Mouse (Mus musculus): ENCODE results near the gene Rpl10-ps3. TPM values are rescaled to one million over a fixed set of nuclear protein-coding genes. Genes with fewer than 3 reads are reported as not detected.

The Rpl10-ps3 gene
- polyA plus RNA-seq, 1 experiment from 2014 or later, result 211 TPM

- no peak for ATAC-seq (ENCODE audit: insufficient number of reproducible peaks, insufficient read depth, low FRiP score, low TSS enrichment, low read depth)
- WGBS, result 58% methylated on average over 10 of the region's 10 CpGs
- no peaks in the 10 kb centered on the region for H3K27me3 ChIP-seq
Measured at GRCm38 (mm10) chr9:50305666-50306402, 38.9 kb downstream of the Rpl10-ps3 start.

GRCm38 (mm10) chr9:50305046-50305445, 39.7 kb downstream of the Rpl10-ps3 start:
- Histone ChIP-seq H3K4me1 (replicated peaks) (no peaks in the 10 kb centered on the region; the same call in 1 of the 2 replicates), H3K9me3 (no peaks in the 10 kb centered on the region), H3K27me3 (no peaks in the 10 kb centered on the region), H3K36me3 (no peaks in the 10 kb centered on the region), H3K27ac (no peak overlapping the region), H3K4me3 (replicated peaks) (no peak overlapping the region), H3K4me2 (no peak overlapping the region), H3K9ac (replicated peaks) (no peak overlapping the region)
- 69% methylated on average over 2 of the region's 2 CpGs for WGBS
- no peak for ATAC-seq (ENCODE audit: insufficient number of reproducible peaks, insufficient read depth, low FRiP score, low TSS enrichment, low read depth)

More at GRCm38 (mm10) chr9:50305666-50306402, 38.9 kb downstream of the Rpl10-ps3 start:
- Histone ChIP-seq H3K4me1 (replicated peaks) (no peaks in the 10 kb centered on the region; the same call in 1 of the 2 replicates), H3K27ac (no peak overlapping the region), H3K4me3 (replicated peaks) (no peak overlapping the region), H3K9me3 (no peaks in the 10 kb centered on the region), H3K4me2 (no peak overlapping the region), H3K9ac (replicated peaks) (no peak overlapping the region), H3K36me3 (no peaks in the 10 kb centered on the region)

- Histone ChIP-seq H3K27ac (no peak overlapping the region), H3K4me2 (no peak overlapping the region), H3K9me3 (no peaks in the 10 kb centered on the region), H3K36me3 (no peaks in the 10 kb centered on the region), H3K4me3 (replicated peaks) (no peak overlapping the region), H3K9ac (replicated peaks) (no peak overlapping the region), H3K4me1 (replicated peaks) (no peaks in the 10 kb centered on the region; the same call in 1 of the 2 replicates), H3K27me3 (no peaks in the 10 kb centered on the region)
- WGBS, result 71% methylated on average over 4 of the region's 4 CpGs
- no peak for ATAC-seq (ENCODE audit: insufficient number of reproducible peaks, insufficient read depth, low FRiP score, low TSS enrichment, low read depth)
Measured at GRCm38 (mm10) chr9:50304004-50304403, 40.8 kb downstream of the Rpl10-ps3 start.

GRCm38 (mm10) chr9:50301722-50302121, 43.0 kb downstream of the Rpl10-ps3 start:
- no peaks in the 10 kb centered on the region; the same call in 1 of the 2 replicates for H3K4me1 ChIP-seq (replicated peaks)
- no peaks in the 10 kb centered on the region for H3K9me3 ChIP-seq
- no peak overlapping the region for H3K9ac ChIP-seq (replicated peaks)
- no peaks in the 10 kb centered on the region for H3K36me3 ChIP-seq
- H3K27me3 ChIP-seq, result no peaks in the 10 kb centered on the region
- no peak overlapping the region for H3K27ac ChIP-seq
- no peak overlapping the region for H3K4me2 ChIP-seq
- no peak overlapping the region for H3K4me3 ChIP-seq (replicated peaks)
- no peak for ATAC-seq (ENCODE audit: insufficient number of reproducible peaks, insufficient read depth, low FRiP score, low TSS enrichment, low read depth)

GRCm38 (mm10) chr9:50298389-50298788, 46.4 kb downstream of the Rpl10-ps3 start:
- Histone ChIP-seq H3K36me3 (no peaks in the 10 kb centered on the region), H3K27ac (no peak overlapping the region), H3K4me1 (replicated peaks) (no peaks in the 10 kb centered on the region), H3K27me3 (no peaks in the 10 kb centered on the region), H3K9me3 (no peaks in the 10 kb centered on the region), H3K4me2 (no peak overlapping the region), H3K9ac (replicated peaks) (no peak overlapping the region), H3K4me3 (replicated peaks) (no peak overlapping the region)
- no peak for ATAC-seq (ENCODE audit: insufficient number of reproducible peaks, insufficient read depth, low FRiP score, low TSS enrichment, low read depth)
- WGBS, result 73% methylated on average over 2 of the region's 2 CpGs

Other genes starting within 250 kb of the Rpl10-ps3 start
- 0.16 TPM in 1 of 2 replicates, not detected in the other for gene Plet1, start 149.6 kb upstream of the Rpl10-ps3 start, polyA plus RNA-seq (2016; fragmentation: Nextera tagmentation; extraction: Ambion mirVana)
- 79.0 and 79.6 TPM in 2 replicates for gene Pts, start 183.8 kb upstream of the Rpl10-ps3 start, polyA plus RNA-seq (2016; fragmentation: Nextera tagmentation; extraction: Ambion mirVana)
- 0.59 and 2.2 TPM in 2 replicates for gene Il18, start 209.9 kb upstream of the Rpl10-ps3 start, polyA plus RNA-seq (2016; fragmentation: Nextera tagmentation; extraction: Ambion mirVana)
- gene Bco2, start 210.2 kb upstream of the Rpl10-ps3 start, polyA plus RNA-seq (2016; fragmentation: Nextera tagmentation; extraction: Ambion mirVana), result 0.26 and 0.63 TPM in 2 replicates
- gene Tex12, start 216.4 kb upstream of the Rpl10-ps3 start, polyA plus RNA-seq (2016; fragmentation: Nextera tagmentation; extraction: Ambion mirVana), result not detected in 2 replicates

Measured in limb, embryonic 12.5 days (tissue).